Mouse (Mus musculus): ENCODE results near the gene Cdk2ap2.

DNA sequence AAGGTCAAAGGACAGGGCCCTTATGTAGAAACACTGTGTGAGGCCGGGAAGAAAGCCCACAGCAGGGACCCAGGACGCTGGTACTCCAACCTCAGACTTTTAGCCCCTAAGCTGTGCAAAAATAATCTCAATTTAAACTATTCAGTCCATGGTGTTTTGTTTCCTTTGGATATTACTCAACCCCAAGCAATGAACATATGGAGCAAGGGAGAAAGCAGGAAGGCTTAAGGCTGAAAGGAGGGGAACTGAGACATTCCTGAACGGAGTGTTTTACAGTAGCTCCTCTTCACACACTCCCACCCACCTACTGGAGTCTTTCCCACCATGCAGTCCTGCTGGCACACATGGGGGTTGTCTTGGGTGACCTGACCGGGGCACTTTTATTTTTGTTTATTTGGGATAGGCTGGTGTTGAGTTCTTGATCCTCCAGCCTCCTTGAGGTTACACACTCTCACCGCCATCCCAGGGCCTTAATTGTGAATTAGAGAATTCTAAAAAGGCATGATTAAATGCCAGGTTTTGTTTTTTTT lies 2.1 kb upstream of the Cdk2ap2 start:
- no peak for TF ChIP-seq CTCF (IDR thresholded peaks at IDR 0.05; ENCODE audit: low read depth)
- TF ChIP-seq EP300 (optimal IDR thresholded peaks at IDR 0.05) = no peak
